Comparison of ENCODE assay signal across 8 mouse cellular contexts in genomic region chr12:80227835-80228234, GRCm38 (mm10). TPM values are rescaled to one million over a fixed set of nuclear protein-coding genes. Genes with fewer than 3 reads are reported as not detected.
DNase-seq lines count a peak whose midpoint lies in the region; ATAC-seq and TF ChIP-seq lines count a peak whose summit lies in the region.

No protein-coding gene starts in this region.

- no peak for TF ChIP-seq POLR2A in heart, adult 2 months (IDR thresholded peaks at IDR 0.05; ENCODE audit: insufficient read depth, low read depth, low read length)

- peak overlapping the region; percentile 10; the same call in 1 of the 2 replicates for H3K27ac ChIP-seq in heart, adult 2 months
- peak overlapping the region; percentile 41 for H3K27ac ChIP-seq in hindbrain, embryonic 13.5 days

- intact Hi-C loops in heart, adult 2 months (cut with DNase I) = loop anchor here (2.0 kb wide), 1 partner anchor 29 kb away; no protein-coding TSS in a partner anchor
- intact Hi-C loops in heart, postnatal 36 days (cut with DNase I) = no loop called here
- intact Hi-C loops in left cerebral cortex, postnatal 36 days (cut with DNase I) = no loop called here

- peaks cover 5% of the 10 kb centered on the region for H3K36me3 ChIP-seq in heart, adult 2 months (ENCODE audit: control insufficient read depth, insufficient read depth, low read length)
- no peaks in the 10 kb centered on the region for H3K36me3 ChIP-seq in hindbrain, embryonic 13.5 days

- H3K9ac ChIP-seq in heart, adult 2 months (ENCODE audit: low read depth, low read length) = no peak overlapping the region
- H3K9ac ChIP-seq in hindbrain, embryonic 13.5 days = no peak overlapping the region

- H3K4me2 ChIP-seq in hindbrain, embryonic 13.5 days = no peak overlapping the region

- H3K79me2 ChIP-seq in heart, adult 2 months (replicated peaks; ENCODE audit: control insufficient read depth, insufficient read depth, low read length) = no peaks in the 10 kb centered on the region

- no peak for DNase-seq in heart, adult 2 months
- no peak for DNase-seq in heart, postnatal 36 days
- DNase-seq in embryo, embryonic 10.5 days (ENCODE audit: low spot score) = peak; percentile 70
- DNase-seq in lung, postnatal 36 days = peak; percentile 73
- peak; percentile 40 for DNase-seq in thymus, postnatal 4 days
- DNase-seq in adrenal gland, postnatal 14 days = no peak
- DNase-seq in left cerebral cortex, postnatal 36 days (ENCODE audit: low spot score in 2 of 2) = no peak

- no peak for TF ChIP-seq CTCF in heart, adult 2 months (IDR thresholded peaks at IDR 0.05)

- no peak overlapping the region for H3K4me3 ChIP-seq in heart, adult 2 months
- no peak overlapping the region for H3K4me3 ChIP-seq in hindbrain, embryonic 13.5 days

- no peak for TF ChIP-seq EP300 in heart, adult 2 months (IDR thresholded peaks at IDR 0.05; ENCODE audit: insufficient read depth, low read depth, low read length)

- ATAC-seq in hindbrain, embryonic 13.5 days (ENCODE audit: low FRiP score) = peak; percentile 50; the same call in 1 of the 2 replicates

- H3K27me3 ChIP-seq in heart, adult 2 months (ENCODE audit: control insufficient read depth, insufficient read depth, low read length) = no peaks in the 10 kb centered on the region
- H3K27me3 ChIP-seq in hindbrain, embryonic 13.5 days = no peaks in the 10 kb centered on the region

- no peaks in the 10 kb centered on the region for H3K9me3 ChIP-seq in hindbrain, embryonic 13.5 days

- H3K4me1 ChIP-seq in heart, adult 2 months (ENCODE audit: control insufficient read depth, insufficient read depth, low read length) = peaks cover 41% of the 10 kb centered on the region
- H3K4me1 ChIP-seq in hindbrain, embryonic 13.5 days (replicated peaks) = peaks cover 64% of the 10 kb centered on the region

- 21% methylated on average over 3 of the region's 3 CpGs for WGBS in heart, adult 2 months
- WGBS in hindbrain, embryonic 13.5 days = 14% methylated on average over 3 of the region's 3 CpGs

RNA-seq across cellular contexts. Expression of gene Actn1, which starts 32.3 kb away (rescaled TPM):
- total RNA-seq in heart, adult 2 months (2021) = 10 to 100 TPM; 30.6 to 31.7 TPM
- polyA plus RNA-seq in heart, adult 2 months (2012; rRNA removed) = 29.0 and 31.1 TPM in 2 replicates
- 10 to 100 TPM; 33.4 to 38.9 TPM for total RNA-seq in heart, postnatal 36 days (2021)
- 7.0 TPM in 2 replicates for polyA plus RNA-seq in hindbrain, embryonic 13.5 days (2015; fragmentation: Nextera tagmentation; extraction: Ambion mirVana)
- 35.8 and 54.6 TPM in 2 replicates for total RNA-seq in adrenal gland, postnatal 14 days (2021)
- 100 to 1,000 TPM; 106 to 146 TPM for total RNA-seq in left cerebral cortex, postnatal 36 days (2021)

Comparison
In these comparisons a context has a peak if more than half of its experiments do, and no peak if none do; other contexts are left out.
1. DNase-seq: peak in embryo, embryonic 10.5 days (single experiment), lung, postnatal 36 days (single experiment) and thymus, postnatal 4 days (single experiment); none in heart, adult 2 months (0 of 2), heart, postnatal 36 days (0 of 2), adrenal gland, postnatal 14 days (single experiment) and left cerebral cortex, postnatal 36 days (0 of 2).